8 mouse cellular contexts compared by ENCODE assay signal in the genomic region with DNA sequence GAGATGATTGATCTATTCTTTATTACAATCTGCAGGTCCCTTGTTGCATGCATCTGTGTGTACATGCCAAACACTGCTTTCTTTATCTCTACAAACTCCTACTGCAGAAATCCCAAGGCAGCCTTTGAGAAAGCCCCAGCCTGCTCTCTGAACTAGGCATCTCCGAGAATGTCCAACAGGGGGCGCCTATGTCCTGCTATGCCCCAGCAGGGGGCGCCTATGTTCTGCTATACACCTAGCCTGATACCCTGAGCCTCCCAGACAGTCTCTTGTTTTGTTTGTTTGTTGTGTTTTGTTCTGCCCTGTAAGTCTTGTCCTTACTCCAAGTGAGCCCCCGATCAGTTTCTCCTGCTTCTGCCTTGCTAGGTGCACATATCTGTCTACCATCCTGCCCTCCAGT. TPM values are rescaled to one million over a fixed set of nuclear protein-coding genes. Genes with fewer than 3 reads are reported as not detected.
A peak's percentile ranks its signal among the peaks of the same experiment; 100 is the strongest.
DNase-seq lines count a peak whose midpoint lies in the region; ATAC-seq and TF ChIP-seq lines count a peak whose summit lies in the region.

No protein-coding gene starts in this region.

- H3K4me3 ChIP-seq in E14TG2a.4 (replicated peaks; ENCODE audit: low read length): no peak overlapping the region
- no peak overlapping the region for H3K4me3 ChIP-seq in embryonic facial prominence, embryonic 10.5 days
- H3K4me3 ChIP-seq in liver, embryonic 13.5 days (replicated peaks): no peak overlapping the region

- DNase-seq in adrenal gland, postnatal 36 days: peak; percentile 78 to 79
- peak; percentile 79 for DNase-seq in embryonic facial prominence, embryonic 10.5 days (ENCODE audit: low spot score)
- DNase-seq in heart, adult 8-10 months (ENCODE audit: low spot score): peak; percentile 73
- DNase-seq in kidney, postnatal 10 days: peak; percentile 87
- DNase-seq in liver, embryonic 13.5 days: peak; percentile 29
- peak; percentile 32 for DNase-seq in retina, adult 2 months (ENCODE audit: low read depth, low spot score)
- peak; percentile 52 for DNase-seq in urinary bladder, adult 2 months (ENCODE audit: low spot score)

- no peak for ATAC-seq in liver, embryonic 13.5 days (ENCODE audit: low read depth)

- peaks cover 3% of the 10 kb centered on the region; the same call in 1 of the 2 replicates for H3K9me3 ChIP-seq in E14TG2a.4 (ENCODE audit: low read length)
- no peaks in the 10 kb centered on the region for H3K9me3 ChIP-seq in embryonic facial prominence, embryonic 10.5 days
- H3K9me3 ChIP-seq in liver, embryonic 13.5 days (replicated peaks): no peaks in the 10 kb centered on the region

- H3K27ac ChIP-seq in embryonic facial prominence, embryonic 10.5 days (replicated peaks): no peak overlapping the region
- H3K27ac ChIP-seq in liver, embryonic 13.5 days: no peak overlapping the region

- H3K4me1 ChIP-seq in E14TG2a.4 (replicated peaks; ENCODE audit: low read depth, low read length): peaks cover 4% of the 10 kb centered on the region; the same call in 1 of the 2 replicates
- H3K4me1 ChIP-seq in embryonic facial prominence, embryonic 10.5 days: peaks cover 11% of the 10 kb centered on the region
- H3K4me1 ChIP-seq in liver, embryonic 13.5 days (replicated peaks): peaks cover 11% of the 10 kb centered on the region

- 37% methylated on average over 4 of the region's 4 CpGs for WGBS in embryonic facial prominence, embryonic 10.5 days
- WGBS in liver, embryonic 13.5 days (ENCODE audit: insufficient replicate concordance): 18% methylated on average over 4 of the region's 4 CpGs

- no peak overlapping the region for H3K4me2 ChIP-seq in liver, embryonic 13.5 days

- H3K9ac ChIP-seq in liver, embryonic 13.5 days: no peak overlapping the region

- peaks cover 12% of the 10 kb centered on the region for H3K27me3 ChIP-seq in E14TG2a.4 (ENCODE audit: insufficient read depth, low read length)
- H3K27me3 ChIP-seq in embryonic facial prominence, embryonic 10.5 days (replicated peaks; ENCODE audit: low read depth, poor library complexity, severe bottlenecking): no peaks in the 10 kb centered on the region
- H3K27me3 ChIP-seq in liver, embryonic 13.5 days: peaks cover 2% of the 10 kb centered on the region; the same call in 1 of the 2 replicates

- H3K36me3 ChIP-seq in E14TG2a.4 (ENCODE audit: insufficient read depth, low read length): no peaks in the 10 kb centered on the region
- H3K36me3 ChIP-seq in embryonic facial prominence, embryonic 10.5 days (replicated peaks): peaks cover 13% of the 10 kb centered on the region; the same call in 1 of the 2 replicates
- H3K36me3 ChIP-seq in liver, embryonic 13.5 days: no peaks in the 10 kb centered on the region

- TF ChIP-seq CTCF in E14TG2a.4 (conservative IDR thresholded peaks at IDR 0.05; ENCODE audit: low read length): peak; percentile 63

RNA-seq across cellular contexts. Expression of gene Mocs1, which starts 40.1 kb away (rescaled TPM):
- total RNA-seq in adrenal gland, postnatal 36 days (2021): 10 to 100 TPM; 34.0 to 49.1 TPM
- 6.4 and 7.4 TPM in 2 replicates for polyA plus RNA-seq in embryonic facial prominence, embryonic 10.5 days (2016; fragmentation: Nextera tagmentation; extraction: Ambion mirVana)
- total RNA-seq in heart, adult 8-10 months (2022): 10 to 100 TPM; 23.0 to 29.5 (median 24.5) TPM
- polyA plus RNA-seq in liver, embryonic 13.5 days (2015; fragmentation: Nextera tagmentation; extraction: Ambion mirVana): 6.1 and 8.5 TPM in 2 replicates
- polyA plus RNA-seq in urinary bladder, adult 2 months (2012; rRNA removed): 33.1 and 40.0 TPM in 2 replicates

Comparison
In these comparisons a context has a peak if more than half of its experiments do, and no peak if none do; other contexts are left out.
1. DNase-seq: peak in every context shown above with its lines; median percentile 87 in kidney, postnatal 10 days; 79 in embryonic facial prominence, embryonic 10.5 days; 78 in adrenal gland, postnatal 36 days; 73 in heart, adult 8-10 months; 52 in urinary bladder, adult 2 months; 32 in retina, adult 2 months; 29 in liver, embryonic 13.5 days.